Mouse (Mus musculus): Measurements from ENCODE around the gene Hhatl. TPM values are rescaled to one million over a fixed set of nuclear protein-coding genes. Genes with fewer than 3 reads are reported as not detected.

Hhatl gene
- total and polyA plus RNA-seq, 2 experiments from 2014 or later: 0.39 to 1.2 TPM

DNA sequence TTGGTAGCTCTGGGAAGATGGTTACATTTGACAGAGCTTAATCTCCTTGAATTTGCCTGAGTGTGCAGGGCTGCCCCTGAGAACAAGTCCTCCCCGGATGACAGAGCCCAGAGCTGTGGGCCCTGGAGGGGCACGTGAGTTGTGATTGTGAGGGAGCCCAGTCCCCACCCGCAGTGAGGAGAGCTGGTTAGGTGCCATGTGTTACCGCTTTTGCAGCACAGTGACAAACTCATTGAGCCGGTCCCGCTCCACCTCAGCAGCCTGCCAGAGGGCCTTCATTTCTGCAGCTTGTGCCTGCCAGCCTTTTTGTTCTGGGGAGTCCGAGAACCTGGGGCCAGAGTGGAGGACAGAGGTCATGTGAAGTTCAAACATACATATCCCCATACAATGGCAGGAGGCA is 15.6 kb upstream of the Hhatl start:
- no peak overlapping the region for H3K4me2 ChIP-seq (ENCODE audit: low read depth)
- H3K27me3 ChIP-seq (ENCODE audit: insufficient read depth, low read length): no peaks in the 10 kb centered on the region
- DNase-seq (no peak), ATAC-seq (no peak)
- H3K9me3 ChIP-seq (ENCODE audit: low read length): no peaks in the 10 kb centered on the region
- 40% methylated on average over 7 of the region's 7 CpGs for WGBS
- no peaks in the 10 kb centered on the region for H3K36me3 ChIP-seq (ENCODE audit: insufficient read depth)
- no peak overlapping the region for H3K9ac ChIP-seq
- peaks cover 8% of the 10 kb centered on the region; the same call in 1 of the 2 replicates for H3K4me1 ChIP-seq (ENCODE audit: insufficient read depth)
- H3K4me3 ChIP-seq (ENCODE audit: low read depth, low read length): no peak overlapping the region
- H3K27ac ChIP-seq (ENCODE audit: low read depth, low read length): no peak overlapping the region
- no peak for TF ChIP-seq CTCF (IDR thresholded peaks at IDR 0.05; ENCODE audit: low read depth)

DNA sequence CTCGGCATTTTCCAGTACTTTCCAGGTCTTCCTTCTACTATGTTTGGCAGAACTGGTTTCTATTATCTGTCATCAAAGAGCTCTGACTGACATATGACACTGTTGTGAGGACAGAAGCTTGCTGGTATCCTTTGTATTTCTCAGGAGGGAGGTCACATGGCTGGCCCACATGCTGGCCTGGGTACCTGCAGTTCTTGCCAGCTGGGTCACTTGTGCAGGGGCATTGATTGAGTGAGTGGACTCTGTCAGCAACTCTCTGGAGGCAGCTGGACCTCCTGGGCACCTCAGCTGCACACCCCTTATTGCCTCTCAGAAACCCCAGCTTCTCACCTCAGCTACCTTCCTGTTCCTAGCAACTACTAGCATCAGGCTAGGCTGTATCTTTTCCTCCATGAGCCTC is 15.2 kb upstream of the Hhatl start:
- H3K9me3 ChIP-seq (ENCODE audit: low read length): no peaks in the 10 kb centered on the region
- ATAC-seq: no peak
- no peak for TF ChIP-seq CTCF (IDR thresholded peaks at IDR 0.05; ENCODE audit: low read depth)
- 67% methylated on average over 1 of the region's 1 CpGs for WGBS
- H3K27me3 ChIP-seq (ENCODE audit: insufficient read depth, low read length): no peaks in the 10 kb centered on the region
- H3K36me3 ChIP-seq (ENCODE audit: insufficient read depth): no peaks in the 10 kb centered on the region
- H3K4me3 ChIP-seq (ENCODE audit: low read depth, low read length): no peak overlapping the region
- no peak overlapping the region for H3K9ac ChIP-seq
- H3K27ac ChIP-seq (ENCODE audit: low read depth, low read length): no peak overlapping the region
- no peak overlapping the region for H3K4me2 ChIP-seq (ENCODE audit: low read depth)
- DNase-seq: no peak
- peaks cover 8% of the 10 kb centered on the region; the same call in 1 of the 2 replicates for H3K4me1 ChIP-seq (ENCODE audit: insufficient read depth)

DNA sequence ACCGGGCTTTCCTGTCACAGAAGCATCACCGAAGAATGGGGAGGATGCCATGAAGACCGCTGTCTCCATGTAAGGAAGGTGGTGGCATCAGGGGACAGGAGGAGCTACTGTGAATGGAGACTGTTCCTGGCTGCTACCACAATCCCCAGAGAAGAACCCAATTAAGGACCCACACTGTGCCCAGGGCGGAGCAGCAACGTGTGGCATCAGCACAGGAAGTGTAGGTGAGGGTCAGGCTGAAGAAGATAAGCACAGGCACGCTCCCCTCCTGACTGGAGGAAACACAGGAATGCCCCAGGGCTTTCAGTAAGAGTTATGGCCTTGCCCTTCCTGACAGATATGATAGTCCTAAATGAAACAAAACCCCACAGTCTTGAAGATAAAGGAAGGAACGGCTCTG is 10.4 kb upstream of the Hhatl start:
- no peaks in the 10 kb centered on the region for H3K4me1 ChIP-seq (ENCODE audit: insufficient read depth)
- ATAC-seq (no peak), DNase-seq (no peak)
- H3K4me3 ChIP-seq (ENCODE audit: low read depth, low read length): no peak overlapping the region
- no peaks in the 10 kb centered on the region for H3K9me3 ChIP-seq (ENCODE audit: low read length)
- no peaks in the 10 kb centered on the region for H3K36me3 ChIP-seq (ENCODE audit: insufficient read depth)
- no peak for TF ChIP-seq CTCF (IDR thresholded peaks at IDR 0.05; ENCODE audit: low read depth)
- no peaks in the 10 kb centered on the region for H3K27me3 ChIP-seq (ENCODE audit: insufficient read depth, low read length)
- H3K27ac ChIP-seq (ENCODE audit: low read depth, low read length): no peak overlapping the region
- no peak overlapping the region for H3K4me2 ChIP-seq (ENCODE audit: low read depth)
- no peak overlapping the region for H3K9ac ChIP-seq
- WGBS: 82% methylated on average over 7 of the region's 7 CpGs

DNA sequence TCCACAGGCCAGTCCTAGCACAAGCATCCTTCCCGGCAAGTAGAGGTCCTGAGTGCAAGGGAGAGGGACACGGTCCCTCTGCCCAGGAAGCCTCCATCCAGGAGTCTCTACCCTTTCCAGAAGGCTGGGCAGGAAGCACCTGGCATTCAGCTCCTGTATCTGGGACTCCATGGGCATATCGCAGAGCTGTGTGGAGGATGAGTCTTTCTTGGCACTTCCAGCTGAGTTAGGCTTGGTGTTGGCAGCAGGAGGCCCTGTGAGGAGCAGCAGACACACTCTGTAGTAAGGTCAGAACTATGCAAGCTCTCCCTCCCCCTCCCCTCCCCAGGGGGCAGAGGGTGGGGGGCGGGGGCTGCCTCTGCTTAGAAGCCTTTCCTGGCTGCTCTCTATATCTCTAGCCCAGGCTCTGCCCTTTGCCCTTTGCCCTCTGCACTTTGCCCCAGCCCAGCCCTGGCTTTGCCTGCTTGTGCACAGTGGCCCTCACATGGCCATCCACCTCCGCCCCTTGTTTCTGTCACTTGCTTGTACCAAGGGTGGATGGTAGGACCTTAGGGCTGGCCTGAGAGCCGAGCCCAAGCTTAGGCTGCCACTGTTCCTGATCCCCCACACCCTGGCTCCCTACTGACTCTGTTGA is 6.7 kb upstream of the Hhatl start:
- no peak for DNase-seq
- Histone ChIP-seq H3K27me3 (ENCODE audit: insufficient read depth, low read length) (no peaks in the 10 kb centered on the region), H3K4me1 (ENCODE audit: insufficient read depth) (no peaks in the 10 kb centered on the region), H3K4me2 (ENCODE audit: low read depth) (no peak overlapping the region), H3K9me3 (ENCODE audit: low read length) (no peaks in the 10 kb centered on the region), H3K27ac (ENCODE audit: low read depth, low read length) (no peak overlapping the region), H3K9ac (no peak overlapping the region), H3K4me3 (ENCODE audit: low read depth, low read length) (no peak overlapping the region), H3K36me3 (ENCODE audit: insufficient read depth) (no peaks in the 10 kb centered on the region)
- no peak for TF ChIP-seq CTCF (IDR thresholded peaks at IDR 0.05; ENCODE audit: low read depth)
- 52% methylated on average over 6 of the region's 6 CpGs for WGBS
- ATAC-seq: no peak

DNA sequence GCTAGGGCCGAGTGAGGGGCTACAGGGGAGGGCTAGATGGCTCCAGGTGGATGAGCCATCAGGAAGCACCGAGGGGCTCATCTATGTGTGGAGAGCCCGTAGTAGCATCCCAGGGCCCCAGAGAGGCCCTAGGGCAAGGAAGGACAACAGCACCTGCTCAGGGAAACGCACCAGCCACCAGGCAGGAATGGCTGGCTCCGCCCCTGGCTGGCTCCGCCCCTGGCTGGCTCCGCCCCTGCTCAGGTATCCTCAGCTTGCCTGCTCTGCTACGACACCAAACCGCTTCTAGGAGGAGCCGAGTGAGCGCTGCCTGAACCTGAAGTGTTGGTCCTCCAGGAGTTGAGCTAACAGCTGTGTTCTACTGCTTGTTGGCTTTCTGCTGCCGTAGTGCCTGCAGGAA is 5.4 kb upstream of the Hhatl start:
- Histone ChIP-seq H3K27ac (ENCODE audit: low read depth, low read length) (no peak overlapping the region), H3K4me3 (ENCODE audit: low read depth, low read length) (no peak overlapping the region)

DNA sequence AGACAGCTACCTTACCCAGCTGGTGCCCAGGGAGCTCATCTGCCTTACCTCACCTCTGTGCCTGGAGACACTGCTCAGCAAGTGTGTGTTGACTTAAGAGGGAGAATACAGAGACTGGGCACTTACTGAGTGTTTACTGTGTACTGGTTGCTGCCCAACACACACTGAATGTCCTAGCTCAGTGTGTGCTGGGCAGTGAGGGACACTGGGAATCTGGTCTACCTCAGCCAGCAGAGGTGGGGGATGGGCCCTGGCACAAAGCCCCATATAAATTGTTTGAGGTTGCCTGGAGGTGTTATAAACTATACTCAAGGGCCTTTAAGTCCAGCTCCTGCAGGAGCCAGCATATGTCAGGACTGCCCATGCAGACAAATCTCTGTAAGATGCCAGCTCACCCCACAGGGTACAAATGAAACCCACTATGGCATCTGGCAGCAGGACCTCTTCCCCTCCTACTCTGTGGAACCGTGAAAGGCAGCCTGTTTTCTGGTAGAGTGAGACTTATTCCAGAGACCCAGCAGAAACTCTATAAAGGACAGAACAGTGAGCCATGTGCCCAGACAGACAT is 2.7 kb upstream of the Hhatl start:
- no peaks in the 10 kb centered on the region for H3K27me3 ChIP-seq (ENCODE audit: insufficient read depth, low read length)
- no peaks in the 10 kb centered on the region for H3K4me1 ChIP-seq (ENCODE audit: insufficient read depth)
- no peaks in the 10 kb centered on the region for H3K36me3 ChIP-seq (ENCODE audit: insufficient read depth)
- no peak overlapping the region for H3K27ac ChIP-seq (ENCODE audit: low read depth, low read length)
- H3K4me3 ChIP-seq (ENCODE audit: low read depth, low read length): no peak overlapping the region
- ATAC-seq (0 out of 2 replicates have a peak, but pooled peaks have one; percentile 34), DNase-seq (no peak)
- no peak overlapping the region for H3K4me2 ChIP-seq (ENCODE audit: low read depth)
- H3K9me3 ChIP-seq (ENCODE audit: low read length): no peaks in the 10 kb centered on the region
- no peak for TF ChIP-seq CTCF (IDR thresholded peaks at IDR 0.05; ENCODE audit: low read depth)
- no peak overlapping the region for H3K9ac ChIP-seq
- 35% methylated on average over 1 of the region's 1 CpGs for WGBS

More for the DNA sequence above, 5.4 kb upstream of the Hhatl start:
- no peaks in the 10 kb centered on the region for H3K4me1 ChIP-seq (ENCODE audit: insufficient read depth)
- no peak overlapping the region for H3K9ac ChIP-seq
- H3K9me3 ChIP-seq (ENCODE audit: low read length): no peaks in the 10 kb centered on the region
- DNase-seq: no peak
- no peaks in the 10 kb centered on the region for H3K27me3 ChIP-seq (ENCODE audit: insufficient read depth, low read length)
- TF ChIP-seq CTCF (IDR thresholded peaks at IDR 0.05; ENCODE audit: low read depth): no peak
- 26% methylated on average over 12 of the region's 12 CpGs for WGBS
- H3K36me3 ChIP-seq (ENCODE audit: insufficient read depth): no peaks in the 10 kb centered on the region
- no peak overlapping the region for H3K4me2 ChIP-seq (ENCODE audit: low read depth)
- peak; percentile 12; the same call in 1 of the 2 replicates for ATAC-seq

DNA sequence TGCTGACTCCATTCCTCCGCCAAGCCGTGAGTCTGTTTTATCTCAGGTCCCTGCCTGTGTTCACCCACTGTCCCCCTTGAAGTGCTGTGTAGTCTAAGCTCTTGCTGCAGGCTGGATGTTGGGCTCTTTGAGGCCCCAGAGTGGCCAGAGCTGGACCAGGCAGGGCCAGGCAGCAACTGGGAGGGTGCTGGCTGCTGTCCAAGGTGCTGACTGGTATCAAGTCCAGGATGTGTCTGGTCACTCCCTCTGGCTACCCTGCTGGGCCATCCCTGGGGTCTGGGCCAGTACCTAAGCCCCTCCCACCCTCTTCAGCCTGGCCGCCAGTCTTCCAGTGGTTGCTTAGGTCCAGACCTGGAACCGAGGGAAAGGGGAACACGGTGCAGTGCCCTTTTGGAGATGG is 1.1 kb downstream of the Hhatl start:
- DNase-seq (no peak), ATAC-seq (no peak)
- Histone ChIP-seq H3K36me3 (ENCODE audit: insufficient read depth) (no peaks in the 10 kb centered on the region), H3K4me2 (ENCODE audit: low read depth) (no peak overlapping the region), H3K9ac (no peak overlapping the region), H3K27me3 (ENCODE audit: insufficient read depth, low read length) (no peaks in the 10 kb centered on the region), H3K9me3 (ENCODE audit: low read length) (no peaks in the 10 kb centered on the region), H3K27ac (ENCODE audit: low read depth, low read length) (no peak overlapping the region), H3K4me3 (ENCODE audit: low read depth, low read length) (no peak overlapping the region), H3K4me1 (ENCODE audit: insufficient read depth) (no peaks in the 10 kb centered on the region)
- TF ChIP-seq CTCF (IDR thresholded peaks at IDR 0.05; ENCODE audit: low read depth): no peak
- 17% methylated on average over 5 of the region's 5 CpGs for WGBS

Measured in forebrain, postnatal 0 days (tissue).